Mouse (Mus musculus): ENCODE data around the gene Srebf2.

GRCm38 (mm10) chr15:82252097-82252496, 105.1 kb downstream of the Srebf2 start, which contains the start of gene 1500009C09Rik:
- TF ChIP-seq EP300 (IDR thresholded peaks at IDR 0.05; ENCODE audit: insufficient read depth, low read depth, low read length): no peak
- TF ChIP-seq CTCF (IDR thresholded peaks at IDR 0.05; ENCODE audit: low read depth, low read length): no peak

Data from ES-Bruce4 (cell line).